17 mouse cellular contexts compared by ENCODE assay signal in genomic region chr4:132512080-132512479, GRCm38 (mm10). TPM values are rescaled to one million over a fixed set of nuclear protein-coding genes. Genes with fewer than 3 reads are reported as not detected.
"Had no signal": no experiment of that assay in that cellular context is flagged by ENCODE, and none has a peak within 500 bp of the region (broad histone marks: within the 10 kb centered on the region; RNA-seq: fewer than 3 reads in every experiment).

No protein-coding gene starts in this region.

- H3K4me2 ChIP-seq: limb, embryonic 13.5 days; neural tube, embryonic 15.5 days had no signal

- H3K36me3 ChIP-seq: limb, embryonic 13.5 days; neural tube, embryonic 15.5 days had no signal

- H3K9me3 ChIP-seq: limb, embryonic 13.5 days; neural tube, embryonic 15.5 days had no signal

- H3K27ac ChIP-seq: kidney, postnatal 0 days; limb, embryonic 13.5 days; neural tube, embryonic 15.5 days had no signal

- H3K9ac ChIP-seq: limb, embryonic 13.5 days; neural tube, embryonic 15.5 days had no signal

- H3K27me3 ChIP-seq: limb, embryonic 13.5 days had no signal

- H3K4me3 ChIP-seq: limb, embryonic 13.5 days; myocyte; neural tube, embryonic 15.5 days had no signal

- DNase-seq: kidney, adult 11 months; kidney, adult 9 months; kidney, postnatal 36 days; layer of hippocampus, adult 9-11 months; layer of hippocampus, postnatal 36 days; left cerebral cortex, postnatal 4 days; lung, adult 18-20 months; lung, postnatal 36 days; midbrain, embryonic 14.5 days; right cerebral cortex, adult 18-20 months; right cerebral cortex, postnatal 25 days; thymus, adult 18-20 months; thymus, postnatal 14 days had no signal

RNA-seq across cellular contexts. Expression of gene Ptafr, which starts 51.8 kb away (rescaled TPM):
- polyA plus RNA-seq: myocyte had no signal
